Mouse (Mus musculus) forebrain, embryonic 15.5 days (tissue): ENCODE measurements around the gene Cd244a. TPM values are rescaled to one million over a fixed set of nuclear protein-coding genes. Genes with fewer than 3 reads are reported as not detected.

Experiments
- microRNA-seq: library from miRNA; unstranded; fragments of <30 nt; microRNA quantifications from one replicate; pipeline ENCODE4, GENCODE M21; 2016
- polyA plus RNA-seq: library from polyadenylated mRNA; unstranded; fragments of >200 nt; fragmentation: Nextera tagmentation; extraction: Ambion mirVana; gene quantifications from 2 replicates; pipeline ENCODE4 v1.2.1, GENCODE M21; 2015

Gene Cd244a
- polyA plus RNA-seq, 1 experiment from 2014 or later = not detected

Small RNA genes lying within 50 kb of the gene (microRNA-seq; reads per million reads assigned to microRNA genes)
- gene Mir7683 = not detected

Other genes starting within 250 kb of the Cd244a start
- gene Dedd, start 230.0 kb upstream of the Cd244a start, polyA plus RNA-seq = 56.6 and 57.3 TPM in 2 replicates
- 57.8 and 62.0 TPM in 2 replicates for gene Nit1, start 213.5 kb upstream of the Cd244a start, polyA plus RNA-seq
- gene Pfdn2, start 213.5 kb upstream of the Cd244a start, polyA plus RNA-seq = 146 and 149 TPM in 2 replicates
- 3.8 and 4.0 TPM in 2 replicates for gene Klhdc9, start 198.4 kb upstream of the Cd244a start, polyA plus RNA-seq
- gene Nectin4, start 189.1 kb upstream of the Cd244a start, polyA plus RNA-seq = 0.49 and 0.74 TPM in 2 replicates
- gene Arhgap30, start 170.2 kb upstream of the Cd244a start, polyA plus RNA-seq = 0.61 and 0.71 TPM in 2 replicates
- gene Usf1, start 147.9 kb upstream of the Cd244a start, polyA plus RNA-seq = 229 and 235 TPM in 2 replicates
- 12.3 and 13.0 TPM in 2 replicates for gene Tstd1, start 140.3 kb upstream of the Cd244a start, polyA plus RNA-seq
- 9.6 and 10.1 TPM in 2 replicates for gene F11r, start 121.7 kb upstream of the Cd244a start, polyA plus RNA-seq
- 31.8 and 32.8 TPM in 2 replicates for gene Alyref2, start 55.7 kb upstream of the Cd244a start, polyA plus RNA-seq
- gene Itln1, start 23.9 kb upstream of the Cd244a start, polyA plus RNA-seq = not detected in 2 replicates
- gene Ly9, start 48.2 kb downstream of the Cd244a start, polyA plus RNA-seq = 0.37 TPM in 1 of 2 replicates, not detected in the other
- not detected in 2 replicates for gene Slamf7, start 93.8 kb downstream of the Cd244a start, polyA plus RNA-seq
- gene Cd48, start 122.8 kb downstream of the Cd244a start, polyA plus RNA-seq = 0.76 and 1.2 TPM in 2 replicates
- gene Slamf1, start 207.9 kb downstream of the Cd244a start, polyA plus RNA-seq = 0.13 and 0.14 TPM in 2 replicates